Mouse (Mus musculus): Measurements from ENCODE around the gene Tnfrsf13b.
"Not testable (repeated sequence)": the region's sequence is repeated elsewhere in the genome, so short reads cannot be mapped to it uniquely, and the experiment has no call there.

Tnfrsf13b gene

DNA sequence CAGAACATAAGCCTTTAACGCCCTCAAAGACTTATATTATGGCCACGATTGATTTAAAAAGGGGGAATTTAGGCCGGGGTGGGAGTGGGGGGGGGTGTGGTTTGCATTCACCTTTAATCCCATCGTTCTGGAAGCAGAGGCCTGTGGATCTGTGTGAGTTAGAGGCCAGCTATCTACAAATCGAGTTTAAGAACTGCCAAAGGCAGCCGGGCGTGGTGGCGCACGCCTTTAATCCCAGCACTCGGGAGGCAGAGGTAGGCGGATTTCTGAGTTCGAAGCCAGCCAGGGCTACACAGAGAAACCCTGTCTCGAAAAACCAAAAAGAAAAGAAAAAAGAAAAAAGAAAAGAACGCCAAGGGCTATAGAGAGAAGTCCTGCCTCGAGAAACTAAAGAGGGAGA lies 46.9 kb downstream of the Tnfrsf13b start:
- DNase-seq (ENCODE audit: low spot score) = not testable (repeated sequence)

GRCm38 (mm10) chr11:61174291-61174820 lies 47.8 kb downstream of the Tnfrsf13b start:
- peak; percentile 47 for DNase-seq (ENCODE audit: low spot score)

GRCm38 (mm10) chr11:61174821-61175658 lies 48.5 kb downstream of the Tnfrsf13b start, which contains the start of gene Usp22:
Usp22 (minus strand) TSS chr11:61175055.
- peak; percentile 100 for DNase-seq (ENCODE audit: low spot score)

DNA sequence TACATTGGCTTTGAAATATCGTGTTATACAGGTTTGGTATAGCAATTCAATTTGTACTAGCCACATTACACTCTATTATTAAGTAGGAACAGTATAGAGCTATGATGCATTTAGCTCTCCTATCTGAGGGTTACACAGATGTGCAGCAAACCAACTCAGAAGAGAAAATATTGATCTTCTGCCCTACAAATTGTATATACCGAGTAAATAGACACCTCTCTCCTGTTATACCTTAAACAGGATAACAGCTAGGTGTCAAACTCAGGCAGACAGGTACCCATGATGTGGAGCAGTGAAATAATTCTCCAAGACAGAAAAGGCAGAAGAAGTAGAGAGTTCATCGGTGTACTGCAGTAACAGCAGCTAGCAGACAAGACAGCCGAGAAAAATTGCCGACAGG lies 49.2 kb downstream of the Tnfrsf13b start:
- DNase-seq (ENCODE audit: low spot score) = no peak

GRCm38 (mm10) chr11:61176321-61176720 lies 49.8 kb downstream of the Tnfrsf13b start:
- DNase-seq (ENCODE audit: low spot score) = no peak

GRCm38 (mm10) chr11:61180361-61180760 lies 53.8 kb downstream of the Tnfrsf13b start:
- DNase-seq (ENCODE audit: low spot score) = no peak

- no peak for DNase-seq (ENCODE audit: low spot score)
Observed at GRCm38 (mm10) chr11:61181624-61182023, 55.1 kb downstream of the Tnfrsf13b start.

GRCm38 (mm10) chr11:61183820-61184219 lies 57.3 kb downstream of the Tnfrsf13b start:
- no peak for DNase-seq (ENCODE audit: low spot score)

GRCm38 (mm10) chr11:61190776-61191175 lies 64.2 kb downstream of the Tnfrsf13b start:
- no peak for DNase-seq (ENCODE audit: low spot score)

DNA sequence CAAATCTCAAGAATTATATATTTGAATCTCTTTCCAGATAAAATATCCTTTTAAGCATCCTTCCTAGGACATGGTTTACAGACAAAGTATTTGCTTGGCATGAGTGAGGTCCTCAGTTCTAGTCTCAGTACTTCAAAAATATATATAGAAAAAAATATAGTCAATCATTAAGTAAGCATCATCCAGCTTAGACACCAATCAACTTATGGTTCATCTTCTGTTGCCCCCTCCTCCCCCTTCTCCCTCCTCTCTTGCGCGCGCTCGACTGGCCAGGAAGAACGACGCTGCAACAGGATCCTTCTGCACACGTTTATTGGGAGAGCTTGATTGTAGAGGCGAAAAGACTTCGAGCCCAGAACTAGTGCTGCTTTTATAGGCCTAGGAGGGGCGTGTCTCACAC lies 65.6 kb downstream of the Tnfrsf13b start:
- DNase-seq (ENCODE audit: low spot score) = not testable (repeated sequence)

GRCm38 (mm10) chr11:61192779-61193178 lies 66.2 kb downstream of the Tnfrsf13b start:
- DNase-seq (ENCODE audit: low spot score) = no peak

DNA sequence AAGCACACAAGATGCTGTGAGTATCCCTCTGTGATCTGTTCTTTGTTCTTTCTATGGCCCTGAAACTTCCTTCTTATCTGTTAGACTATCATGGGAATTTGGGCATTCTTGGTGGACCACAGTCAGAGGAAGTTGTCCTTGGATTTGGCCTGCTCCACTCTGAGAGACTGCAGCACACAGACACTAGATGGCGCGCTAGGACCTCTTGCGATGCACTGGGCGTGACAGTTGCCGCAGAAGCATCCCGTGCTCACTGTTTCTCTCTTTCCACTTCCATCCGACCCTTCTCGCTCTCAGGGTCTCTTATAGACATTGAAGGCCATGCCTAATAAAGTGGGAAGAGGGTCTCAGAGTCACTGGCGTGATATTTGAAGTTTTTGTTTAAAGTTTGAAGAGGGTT lies 66.8 kb downstream of the Tnfrsf13b start:
- DNase-seq (ENCODE audit: low spot score) = peak; percentile 85

- no peak for DNase-seq (ENCODE audit: low spot score)
Observed at GRCm38 (mm10) chr11:61196616-61197353, 70.2 kb downstream of the Tnfrsf13b start.

DNA sequence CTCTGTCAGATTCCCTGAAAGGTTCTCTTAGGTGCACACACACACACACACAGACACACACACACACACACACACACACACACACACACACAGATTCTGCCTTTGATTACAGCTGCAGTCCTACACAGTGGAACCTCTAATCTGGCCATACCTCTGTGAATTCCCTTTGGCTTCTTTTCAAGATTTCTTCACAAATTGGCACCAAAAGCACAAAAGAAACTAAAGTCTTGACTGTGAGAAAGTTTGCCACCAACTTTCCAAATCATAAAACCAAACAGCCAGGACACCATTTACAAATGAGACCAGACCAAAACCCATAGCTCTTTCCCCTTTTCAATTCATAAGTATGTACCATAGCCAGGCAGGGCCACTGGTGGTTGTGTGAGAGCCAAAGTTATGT lies 71.4 kb downstream of the Tnfrsf13b start:
- no peak for DNase-seq (ENCODE audit: low spot score)
